Mouse (Mus musculus): ENCODE results near the gene Ropn1l.

Gene Ropn1l

DNA sequence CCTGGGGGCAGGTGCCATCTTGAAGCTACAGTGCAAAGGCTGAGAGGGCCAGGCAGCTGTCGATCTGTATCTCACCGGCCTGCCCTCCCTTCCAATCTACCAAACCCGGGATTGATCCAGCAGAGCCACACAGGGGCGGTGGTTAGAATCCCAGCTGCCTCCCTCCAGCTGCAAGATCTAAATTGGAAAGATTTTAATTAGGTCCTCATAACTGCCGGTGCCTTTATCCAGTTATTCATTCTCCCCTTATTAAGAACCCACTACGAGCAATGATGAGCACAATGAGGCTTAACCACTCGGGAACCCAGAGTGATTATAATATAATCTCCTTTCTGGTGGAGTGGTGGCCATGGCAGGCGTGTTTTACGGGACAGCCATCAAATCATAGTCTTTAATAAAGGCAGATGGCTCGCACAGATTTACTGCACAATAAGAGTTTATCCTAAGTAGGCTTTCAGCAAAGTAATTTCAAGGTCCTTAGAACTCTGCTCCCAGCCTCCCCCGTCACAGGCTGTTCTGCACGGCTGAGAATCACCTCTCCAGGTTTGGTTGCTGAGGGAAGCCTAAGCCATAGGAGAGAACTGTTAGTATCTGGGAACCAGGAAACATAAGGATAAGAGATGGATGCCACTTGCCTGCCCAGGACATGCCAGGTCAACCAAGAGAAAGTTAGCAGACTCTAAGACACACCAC, 51.2 kb downstream of the Ropn1l start:
- no peak for DNase-seq

DNA sequence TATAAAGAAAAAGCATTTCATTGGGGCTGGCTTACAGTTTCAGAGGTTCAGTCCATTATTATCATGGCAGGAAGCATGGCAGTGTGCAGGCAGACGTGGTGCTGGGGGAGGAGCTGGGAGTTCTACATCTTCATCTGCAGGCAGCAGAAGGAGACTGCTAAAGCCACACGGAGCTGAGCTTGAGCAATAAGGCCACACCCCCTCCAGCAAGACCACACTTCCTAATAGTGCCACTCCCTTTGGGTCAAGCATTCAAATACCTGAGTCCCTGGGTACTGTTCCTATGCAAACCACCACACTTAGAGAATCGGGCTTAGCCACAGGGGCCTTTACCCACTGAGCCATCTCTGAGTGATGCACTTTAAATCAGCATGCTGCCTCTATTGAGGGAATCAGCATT, 52.6 kb downstream of the Ropn1l start:
- no peak for DNase-seq

DNA sequence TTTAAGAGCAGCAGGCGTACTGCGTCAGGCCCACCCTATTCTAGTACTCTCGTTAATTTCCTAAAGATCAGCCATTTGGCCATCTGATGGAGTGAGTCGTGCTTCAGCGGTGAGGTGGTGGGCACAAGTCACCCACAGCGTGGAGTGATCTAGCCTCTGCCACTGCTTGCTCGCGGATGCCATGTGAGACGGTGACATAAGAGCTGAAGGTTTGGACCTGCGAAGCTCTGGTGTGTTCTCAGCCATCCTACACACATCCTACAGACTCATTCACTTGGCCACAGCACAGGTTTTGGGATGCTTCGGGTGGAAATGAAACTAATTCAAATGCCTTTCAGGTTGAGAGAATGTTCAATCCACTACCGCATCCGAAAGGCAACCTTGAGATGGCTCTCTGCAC, 54.8 kb downstream of the Ropn1l start:
- DNase-seq, result no peak

DNA sequence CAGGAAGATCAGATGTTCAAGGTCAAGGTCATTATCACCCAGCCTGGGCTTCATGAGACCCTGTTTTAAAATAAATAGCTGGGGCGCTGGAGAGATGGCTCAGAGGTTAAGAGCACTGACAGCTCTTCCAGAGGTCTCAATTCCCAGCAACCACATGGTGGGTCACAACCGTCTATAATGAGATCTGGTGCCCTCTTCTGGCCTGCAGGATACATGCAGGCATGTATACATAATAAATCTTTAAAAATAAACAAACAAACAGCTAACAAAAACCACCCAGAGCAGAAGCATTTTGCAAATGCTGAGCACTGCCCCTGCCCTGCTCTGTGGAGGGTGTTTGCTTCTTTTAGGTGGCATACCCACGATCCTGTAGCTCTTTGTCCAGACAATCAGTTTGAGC, 56.2 kb downstream of the Ropn1l start:
- DNase-seq, result no peak

DNA sequence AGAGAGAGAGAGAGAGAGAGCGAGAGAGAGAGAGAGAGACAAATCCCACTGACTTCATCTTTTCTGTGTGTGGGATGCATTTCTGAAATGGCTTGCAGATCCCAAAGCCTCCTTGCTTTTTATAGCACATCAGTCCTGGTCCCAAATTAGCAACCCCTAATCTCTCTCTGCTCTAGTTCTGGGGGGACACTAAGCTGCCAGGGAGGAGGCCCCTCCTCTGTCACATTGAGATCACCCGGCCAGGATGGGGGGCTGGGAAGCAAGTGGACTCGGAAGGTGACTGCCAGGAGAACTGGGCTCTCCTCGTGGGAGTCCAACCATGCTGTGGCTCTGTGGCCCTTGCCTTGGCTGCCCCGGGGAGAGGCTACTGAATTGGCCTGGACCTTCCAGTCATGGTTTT, 56.8 kb downstream of the Ropn1l start:
- no peak for DNase-seq

DNA sequence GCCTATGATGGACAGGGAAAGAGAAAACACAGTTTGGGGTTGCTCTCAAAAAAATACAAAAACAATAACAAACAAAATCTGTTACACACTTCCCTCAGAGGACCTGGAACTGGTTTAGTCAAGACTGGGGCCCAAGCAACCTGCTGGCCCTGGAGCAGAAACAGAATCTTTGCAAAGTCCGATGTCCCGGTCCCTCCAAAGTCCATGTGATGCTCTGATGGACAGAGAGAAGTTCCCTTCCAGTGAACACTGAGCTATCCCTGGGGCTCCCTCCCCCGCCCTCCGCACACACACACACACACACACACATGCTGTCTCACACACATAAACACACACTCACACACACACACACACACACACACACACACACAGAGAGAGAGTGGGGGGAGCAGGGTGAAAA, 57.6 kb downstream of the Ropn1l start:
- DNase-seq, result no peak

DNA sequence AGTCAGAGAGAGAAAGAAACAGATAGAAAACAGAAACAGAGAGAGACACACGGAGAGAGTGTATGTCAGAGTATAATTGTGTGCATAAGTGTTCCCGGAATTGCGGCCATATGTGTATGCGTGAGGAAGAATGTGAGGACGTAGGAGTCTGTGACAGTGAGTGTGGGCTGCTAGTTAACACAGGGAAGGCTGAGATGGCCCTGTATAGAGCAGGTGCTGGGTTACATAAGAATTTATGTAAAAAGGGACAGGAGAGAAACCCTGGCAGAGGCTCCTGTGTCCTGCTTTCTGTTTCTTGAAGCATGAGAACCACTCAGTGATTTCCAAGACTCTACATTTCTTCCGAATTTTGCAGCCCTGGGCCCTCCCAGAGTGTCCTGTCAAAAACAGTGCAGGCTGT, 60.1 kb downstream of the Ropn1l start:
- no peak for DNase-seq

DNA sequence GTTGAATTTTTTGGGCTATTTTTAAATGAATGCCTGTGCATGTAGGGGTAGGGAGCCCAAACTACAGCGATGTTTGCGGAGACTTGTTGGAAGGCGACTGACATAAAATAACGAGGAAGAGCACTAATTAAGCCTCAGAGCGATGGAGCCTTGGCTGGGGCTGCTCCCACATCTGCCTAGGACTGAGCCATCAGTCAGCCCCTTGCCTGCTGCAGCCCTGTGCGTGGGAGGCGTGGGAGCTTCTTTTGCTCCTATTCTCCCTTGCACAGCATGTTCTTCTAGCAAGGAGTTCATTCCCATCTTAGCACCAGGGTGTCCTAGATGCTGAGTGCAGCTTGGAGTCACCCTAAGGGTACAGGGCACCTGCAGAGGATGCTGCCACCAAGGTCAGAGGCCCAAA, 60.8 kb downstream of the Ropn1l start:
- no peak for DNase-seq

DNA sequence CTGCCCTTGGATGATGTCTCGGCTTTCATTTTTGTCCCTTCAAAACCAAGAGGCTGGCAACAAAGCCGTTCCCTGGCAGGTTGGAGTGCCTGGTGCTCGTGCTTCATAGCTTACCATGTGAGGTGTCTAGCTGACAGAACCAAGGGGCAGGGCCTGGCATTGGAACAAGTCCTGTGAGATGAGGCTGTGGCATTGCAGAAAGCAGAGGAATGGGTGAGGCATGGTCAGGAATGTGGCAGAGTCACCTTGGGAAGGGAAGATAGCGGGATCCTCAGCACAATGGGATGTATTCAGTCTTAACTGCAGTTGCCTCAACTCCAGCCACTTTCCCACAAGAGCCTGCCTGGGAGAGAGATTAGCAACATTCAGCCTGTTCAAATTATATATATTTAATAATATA, 61.4 kb downstream of the Ropn1l start:
- DNase-seq, result no peak

All from liver (tissue).